Mouse (Mus musculus) heart, adult 10 weeks (tissue): Measurements from ENCODE around the gene Hspb9. TPM values are rescaled to one million over a fixed set of nuclear protein-coding genes. Genes with fewer than 3 reads are reported as not detected.

Experiments used
- polyA plus RNA-seq: library from polyadenylated mRNA; stranded (reverse); fragments of 350-450 nt; fragmentation: Illumina TruSeq; extraction: RNeasy Lipid Tissue Mini Kit (QIAGEN cat#74804); gene quantifications from one replicate; pipeline ENCODE4 v1.2.3, GENCODE M21; 2014; ENCODE audit warnings: low read depth, low replicate concordance

Gene Hspb9
- polyA plus RNA-seq = not detected

DNA sequence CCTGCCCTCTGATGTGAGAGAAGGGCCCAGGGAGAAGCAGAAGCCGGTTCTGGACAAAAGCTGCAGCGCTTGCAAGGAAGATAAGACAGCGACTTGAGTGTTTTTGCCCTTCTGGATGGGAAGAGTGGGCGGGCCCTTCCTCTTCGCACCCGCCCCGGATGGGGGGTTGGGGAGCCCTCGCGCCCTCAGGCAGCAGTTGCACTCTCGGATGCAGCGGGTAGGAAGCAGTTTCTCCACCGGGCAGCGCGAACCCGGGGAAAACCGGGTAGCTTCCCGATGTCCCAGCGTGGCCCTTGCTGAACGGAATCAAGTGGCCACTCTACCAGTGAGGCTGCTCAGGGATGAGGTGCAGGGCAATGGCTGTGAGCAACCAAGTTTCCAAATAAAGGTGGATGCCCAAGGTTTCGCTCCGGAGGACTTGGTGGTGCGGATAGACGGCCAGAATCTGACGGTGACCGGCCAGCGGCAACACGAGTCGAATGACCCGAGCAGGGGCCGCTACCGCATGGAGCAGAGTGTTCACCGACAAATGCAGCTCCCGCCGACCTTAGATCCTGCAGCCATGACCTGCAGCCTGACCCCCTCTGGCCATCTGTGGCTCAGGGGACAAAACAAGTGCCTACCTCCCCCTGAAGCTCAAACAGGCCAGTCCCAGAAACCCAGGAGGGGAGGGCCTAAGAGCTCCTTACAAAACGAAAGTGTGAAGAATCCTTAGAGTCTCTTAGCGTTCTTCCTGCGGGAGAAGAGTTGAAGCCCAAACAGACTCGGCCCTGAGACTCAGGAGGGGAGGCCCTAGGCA is at the start of gene Hspb9:
Gene Hspb9, plus strand, starts transcription at position 116 of the 799 bp plus-strand sequence.

DNA sequence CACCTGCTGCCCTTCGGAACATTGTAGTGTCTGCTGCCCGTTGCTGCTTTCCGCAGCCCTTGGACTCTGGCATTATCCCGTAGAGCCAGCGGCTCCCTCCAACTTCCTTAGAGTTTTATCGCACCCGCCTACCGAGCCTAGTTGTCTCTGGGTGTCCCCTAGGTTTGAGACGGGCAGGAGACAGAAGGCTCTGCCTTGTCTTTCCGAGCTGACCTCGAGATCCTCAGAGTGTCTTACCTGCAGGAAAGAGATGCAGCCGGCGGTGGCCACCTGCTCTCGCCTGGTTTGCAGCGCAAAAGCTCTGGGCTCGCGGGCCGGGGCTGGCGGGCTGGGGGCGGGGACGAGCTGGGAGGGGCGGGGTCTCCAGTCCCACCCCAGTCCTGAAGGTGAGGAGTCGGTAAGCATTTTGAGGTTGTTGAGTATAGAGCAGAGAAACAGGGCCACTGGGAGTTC is 21.5 kb upstream of the Hspb9 start, which contains the start of gene Zfp385c:
Gene Zfp385c, minus strand, starts transcription at position 292 of the 453 bp plus-strand sequence.

DNA sequence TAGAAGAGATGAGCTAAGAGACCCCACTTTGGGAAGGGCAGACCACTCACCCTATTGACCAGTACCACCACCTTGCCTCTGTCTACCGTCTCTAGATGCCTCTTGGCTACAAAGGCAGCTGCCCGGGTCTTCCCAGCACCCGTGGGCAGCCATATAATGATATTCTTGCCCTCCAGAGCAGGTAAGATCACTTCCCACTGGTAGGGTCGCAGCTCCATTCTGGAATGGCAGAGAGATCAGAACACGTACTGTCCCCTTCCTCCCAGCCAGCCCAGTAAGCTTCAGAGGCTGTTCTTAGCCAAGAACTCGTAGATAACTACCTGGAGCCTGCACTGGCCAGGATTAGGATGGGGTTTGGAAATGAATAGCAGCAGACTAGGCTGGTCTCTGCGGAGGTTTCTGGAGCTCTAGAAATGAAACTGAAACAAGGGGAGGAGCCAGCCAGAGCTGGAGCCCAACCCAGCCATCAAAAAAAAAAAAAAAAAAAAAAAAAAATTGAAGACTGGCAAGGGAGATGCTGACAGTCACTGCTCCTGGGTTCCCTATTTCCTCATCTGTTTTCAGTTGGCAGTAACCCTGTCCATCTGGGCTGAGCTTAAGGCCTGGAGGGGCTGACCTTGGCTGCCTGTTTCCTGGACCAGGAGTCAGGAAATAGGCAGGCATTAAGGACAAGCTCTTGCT is 9.7 kb upstream of the Hspb9 start, which contains the start of gene Dhx58:
Gene Dhx58, minus strand, starts transcription at position 421 of the 681 bp plus-strand sequence.

GRCm38 (mm10) chr11:100711783-100712615 is 1.7 kb upstream of the Hspb9 start, which contains the start of gene Kat2a:
Gene Kat2a, minus strand, starts transcription at chr11:100712465.

GRCm38 (mm10) chr11:100738066-100738604 is 24.5 kb downstream of the Hspb9 start, which contains the start of gene Rab5c:
Gene Rab5c, minus strand, starts transcription at chr11:100738215.

DNA sequence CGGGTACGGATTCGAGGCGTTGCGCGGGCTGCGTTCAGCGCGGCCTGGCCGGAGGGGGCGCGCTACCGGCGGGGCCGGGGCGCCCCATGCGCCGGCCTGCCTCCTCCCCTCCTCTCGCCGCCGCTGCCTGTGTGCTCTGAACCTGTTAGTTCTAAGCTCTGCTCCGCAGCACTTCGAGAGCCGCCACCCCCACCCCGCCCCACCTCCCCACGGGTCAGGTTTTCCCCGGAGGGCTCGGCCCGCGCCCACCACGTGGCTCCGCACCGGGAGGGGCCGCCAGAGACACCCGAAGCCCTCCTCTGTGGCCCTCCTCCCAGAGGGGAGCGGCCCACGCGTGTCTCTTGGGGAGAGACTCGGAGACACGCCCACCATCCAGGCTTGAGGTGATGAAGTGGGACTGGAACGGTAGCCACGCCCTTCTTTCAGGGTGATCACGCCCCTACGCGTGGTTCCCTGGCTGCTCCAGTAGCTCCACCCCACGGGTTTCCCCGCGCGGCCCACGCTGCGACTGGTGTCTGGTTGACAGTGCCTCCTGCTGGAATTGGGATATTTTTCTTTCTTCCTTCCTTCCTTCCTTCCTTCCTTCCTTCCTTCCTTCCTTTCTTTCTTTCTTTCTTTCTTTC is 46.1 kb downstream of the Hspb9 start, which contains the start of gene Kcnh4:
Gene Kcnh4, minus strand, starts transcription at position 332 of the 623 bp plus-strand sequence.

DNA sequence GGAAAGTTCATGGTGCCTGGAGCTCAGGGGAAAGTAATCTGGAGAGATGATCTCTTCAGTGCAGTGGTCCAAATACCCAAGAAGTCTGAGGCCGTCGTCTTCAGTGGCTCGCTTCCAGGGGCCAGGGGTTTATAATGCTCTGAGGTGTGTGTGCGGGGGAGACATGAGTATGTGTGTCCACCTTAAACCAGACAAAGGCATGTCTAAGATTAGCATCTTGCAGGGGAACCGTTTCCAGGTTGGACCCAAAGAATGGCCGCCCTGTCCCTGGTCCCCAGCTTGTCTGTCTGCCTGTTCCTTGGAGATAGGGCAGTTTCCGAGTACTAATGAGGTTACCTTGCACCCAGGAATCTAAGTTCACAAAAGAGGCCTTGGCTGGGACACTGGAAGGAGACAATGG is 49.2 kb downstream of the Hspb9 start, which contains the start of gene Hcrt:
Gene Hcrt, minus strand, starts transcription at position 101 of the 400 bp plus-strand sequence.

Other genes starting within 250 kb of the Hspb9 start
- gene Klhl11, start 241.1 kb upstream of the Hspb9 start, polyA plus RNA-seq = 4.8 TPM
- 31.9 TPM for gene Acly, start 185.8 kb upstream of the Hspb9 start, polyA plus RNA-seq
- gene Ttc25, start 168.2 kb upstream of the Hspb9 start, polyA plus RNA-seq = 0.29 TPM
- gene Cnp, start 138.9 kb upstream of the Hspb9 start, polyA plus RNA-seq = 9.0 TPM
- gene Nkiras2, start 94.6 kb upstream of the Hspb9 start, polyA plus RNA-seq = 51.3 TPM
- gene Dnajc7, start 93.7 kb upstream of the Hspb9 start, polyA plus RNA-seq = 153 TPM
- 0.21 TPM for gene Zfp385c, start 21.4 kb upstream of the Hspb9 start, polyA plus RNA-seq
- 2.5 TPM for gene Dhx58, start 9.6 kb upstream of the Hspb9 start, polyA plus RNA-seq
- gene Kat2a, start 1.4 kb upstream of the Hspb9 start, polyA plus RNA-seq = 16.9 TPM
- 55.1 TPM for gene Rab5c, start 24.4 kb downstream of the Hspb9 start, polyA plus RNA-seq
- gene Kcnh4, start 46.1 kb downstream of the Hspb9 start, polyA plus RNA-seq = not detected
- gene Hcrt, start 49.1 kb downstream of the Hspb9 start, polyA plus RNA-seq = not detected
- gene Ghdc, start 57.1 kb downstream of the Hspb9 start, polyA plus RNA-seq = 14.6 TPM
- 38.3 TPM for gene Stat5b, start 136.9 kb downstream of the Hspb9 start, polyA plus RNA-seq
- 22.1 TPM for gene Stat5a, start 145.5 kb downstream of the Hspb9 start, polyA plus RNA-seq
- gene Stat3, start 225.7 kb downstream of the Hspb9 start, polyA plus RNA-seq = 83.2 TPM